Comparison of ENCODE assay signal across 9 mouse cellular contexts in the genomic region with DNA sequence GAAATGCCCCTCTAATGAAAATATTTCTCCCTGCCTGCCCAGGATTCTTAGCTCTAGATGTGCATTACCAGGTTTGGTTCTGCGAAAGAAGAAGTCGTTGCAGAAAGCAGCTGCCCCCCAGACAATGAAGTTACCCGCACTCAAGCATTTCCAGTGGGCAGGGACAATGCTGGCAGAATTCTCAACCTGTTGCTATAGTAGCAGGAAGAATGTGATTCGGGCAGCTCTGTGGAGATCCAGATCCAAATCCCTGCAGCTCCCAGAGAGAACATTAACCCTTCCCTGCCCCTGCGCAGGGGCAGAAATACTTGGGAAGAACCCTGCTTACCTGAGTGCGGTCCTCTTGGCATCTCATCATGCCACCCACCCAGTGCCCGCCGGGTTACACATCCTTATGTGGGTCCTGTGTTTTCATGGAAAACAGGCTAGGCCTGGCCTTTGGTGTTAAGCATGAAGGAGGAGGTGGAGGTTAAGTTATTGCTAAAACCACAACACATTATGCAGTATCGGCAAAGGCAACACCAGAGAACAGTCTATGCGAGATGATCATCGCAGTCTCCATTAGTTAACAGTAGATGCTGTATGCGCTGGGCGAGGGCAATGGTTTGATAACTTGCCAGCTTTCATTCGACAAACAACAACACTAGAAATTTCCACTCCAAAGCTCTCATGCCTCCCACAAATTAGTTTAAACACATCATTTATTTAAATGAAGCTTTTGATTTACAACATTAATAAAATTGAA.
DNase-seq lines count a peak whose midpoint lies in the region; TF ChIP-seq lines count a peak whose summit lies in the region.
"Had no signal": no experiment of that assay in that cellular context is flagged by ENCODE, and none has a peak within 500 bp of the region (broad histone marks: within the 10 kb centered on the region; RNA-seq: fewer than 3 reads in every experiment).

No protein-coding gene starts in this region.

- peaks cover 46% of the 10 kb centered on the region for H3K4me1 ChIP-seq in hindbrain, embryonic 10.5 days (replicated peaks)
- H3K4me1 ChIP-seq in midbrain, embryonic 10.5 days: peaks cover 53% of the 10 kb centered on the region
- peaks cover 9% of the 10 kb centered on the region; the same call in 1 of the 2 replicates for H3K4me1 ChIP-seq in kidney, adult 2 months (ENCODE audit: control insufficient read depth, insufficient read depth, low read length)

- peak overlapping the region; percentile 78 for H3K27ac ChIP-seq in hindbrain, embryonic 10.5 days
- peak overlapping the region; percentile 85 for H3K27ac ChIP-seq in midbrain, embryonic 10.5 days (replicated peaks)
- H3K27ac ChIP-seq in kidney, adult 2 months (ENCODE audit: insufficient read depth, low read depth, low read length): no peak overlapping the region
- H3K27ac ChIP-seq: macrophage had no signal

- H3K4me3 ChIP-seq in hindbrain, embryonic 10.5 days: peak overlapping the region; percentile 19; the same call in 1 of the 2 replicates
- peak overlapping the region; percentile 30 for H3K4me3 ChIP-seq in midbrain, embryonic 10.5 days
- no peak overlapping the region for H3K4me3 ChIP-seq in kidney, adult 2 months (ENCODE audit: insufficient read depth, low read depth, low read length)

- no peak for TF ChIP-seq POLR2A in kidney, adult 2 months (IDR thresholded peaks at IDR 0.05; ENCODE audit: low read depth, low read length)

- H3K27me3 ChIP-seq in hindbrain, embryonic 10.5 days (ENCODE audit: insufficient read depth, poor library complexity, severe bottlenecking): no peaks in the 10 kb centered on the region
- no peaks in the 10 kb centered on the region for H3K27me3 ChIP-seq in midbrain, embryonic 10.5 days (ENCODE audit: low read depth, poor library complexity, severe bottlenecking)
- H3K27me3 ChIP-seq in kidney, adult 2 months (replicated peaks; ENCODE audit: control insufficient read depth, insufficient read depth, low read length): no peaks in the 10 kb centered on the region

- intact Hi-C loops in heart, postnatal 36 days (cut with DNase I): no loop called here

- 39% methylated on average over 14 of the region's 14 CpGs for WGBS in hindbrain, embryonic 10.5 days
- WGBS in midbrain, embryonic 10.5 days: 37% methylated on average over 14 of the region's 14 CpGs
- WGBS in kidney, adult 2 months: 49% methylated on average over 14 of the region's 14 CpGs

- TF ChIP-seq CTCF in kidney, adult 2 months (conservative IDR thresholded peaks at IDR 0.05; ENCODE audit: insufficient read depth, insufficient read length, low read depth, low read length): no peak

- DNase-seq in right cerebral cortex, adult 18-20 months: peak; percentile 28
- DNase-seq in right cerebral cortex, postnatal 14 days: no peak
- DNase-seq in hindbrain, embryonic 10.5 days (ENCODE audit: low spot score): peak; percentile 72
- DNase-seq in midbrain, embryonic 10.5 days (ENCODE audit: low spot score): peak; percentile 79
- no peak for DNase-seq in thymus, postnatal 10 days (ENCODE audit: low spot score in 2 of 2)
- DNase-seq in spleen, postnatal 14 days (ENCODE audit: low spot score in 2 of 2): no peak
- DNase-seq in heart, postnatal 36 days: no peak
- no peak for DNase-seq in kidney, adult 2 months

- H3K36me3 ChIP-seq in hindbrain, embryonic 10.5 days: no peaks in the 10 kb centered on the region
- no peaks in the 10 kb centered on the region for H3K36me3 ChIP-seq in midbrain, embryonic 10.5 days
- no peaks in the 10 kb centered on the region for H3K36me3 ChIP-seq in kidney, adult 2 months (ENCODE audit: control insufficient read depth, insufficient read depth, low read length)

- H3K9me3 ChIP-seq in hindbrain, embryonic 10.5 days: no peaks in the 10 kb centered on the region
- no peaks in the 10 kb centered on the region for H3K9me3 ChIP-seq in midbrain, embryonic 10.5 days (replicated peaks)

Comparison
In these comparisons a context has a peak if more than half of its experiments do, and no peak if none do; other contexts are left out.
1. DNase-seq: peak in right cerebral cortex, adult 18-20 months (single experiment), hindbrain, embryonic 10.5 days (single experiment) and midbrain, embryonic 10.5 days (single experiment); none in right cerebral cortex, postnatal 14 days (single experiment), thymus, postnatal 10 days (0 of 2), spleen, postnatal 14 days (0 of 2), heart, postnatal 36 days (0 of 2) and kidney, adult 2 months (single experiment).